Mouse (Mus musculus) forebrain, embryonic 15.5 days (tissue): Measurements from ENCODE around the gene Rac3. TPM values are rescaled to one million over a fixed set of nuclear protein-coding genes. Genes with fewer than 3 reads are reported as not detected.
"Not testable (repeated sequence)": the region's sequence is repeated elsewhere in the genome, so short reads cannot be mapped to it uniquely, and the experiment has no call there.

Source experiments
- ATAC-seq: fragments of 200-750 bp; cut with Nextera tagmentation; replicated peaks from 2 replicates; pipeline ENCODE4 v1.8.0; 2017; ENCODE audit warnings: mild to moderate bottlenecking, moderate TSS enrichment, moderate library complexity
- H3K27ac ChIP-seq: fragments of 300-500 bp; sonication (generic); replicated peaks from 2 replicates; pipeline ENCODE4 v1.5.1; 2015; ENCODE audit warnings: mild to moderate bottlenecking, inconsistent platforms
- H3K27me3 ChIP-seq: fragments of 300-500 bp; sonication (generic); 2 replicates; pipeline ENCODE4 v1.6.1; 2015; ENCODE audit warnings: inconsistent platforms
- H3K36me3 ChIP-seq: fragments of 300-500 bp; sonication (generic); 2 replicates; pipeline ENCODE4 v1.6.1; 2015; ENCODE audit warnings: mild to moderate bottlenecking, inconsistent platforms
- H3K4me1 ChIP-seq: fragments of 300-500 bp; sonication (generic); 2 replicates; pipeline ENCODE4 v1.6.1; 2015; ENCODE audit warnings: inconsistent platforms
- H3K4me2 ChIP-seq: fragments of 300-500 bp; sonication (generic); replicated peaks from 2 replicates; pipeline ENCODE4 v1.6.1; 2015; ENCODE audit warnings: mild to moderate bottlenecking, inconsistent platforms
- H3K4me3 ChIP-seq: fragments of 300-500 bp; sonication (generic); 2 replicates; pipeline ENCODE4 v1.5.1; 2015; ENCODE audit warnings: mild to moderate bottlenecking, inconsistent platforms
- H3K9ac ChIP-seq: fragments of 300-500 bp; sonication (generic); replicated peaks from 2 replicates; pipeline ENCODE4 v1.6.1; 2015; ENCODE audit warnings: mild to moderate bottlenecking, inconsistent platforms
- H3K9me3 ChIP-seq: fragments of 300-500 bp; sonication (generic); 2 replicates; pipeline ENCODE4 v1.6.1; 2016; ENCODE audit warnings: inconsistent platforms
- WGBS: fragments of 180-500 bp; shearing (Covaris S2); methylation state at CpG from one replicate; pipeline ENCODE4 v1.1.7; 2015; ENCODE audit warnings: mixed read lengths; 5-methylcytosine and 5-hydroxymethylcytosine counted together
- polyA plus RNA-seq: library from polyadenylated mRNA; unstranded; fragments of >200 nt; fragmentation: Nextera tagmentation; extraction: Ambion mirVana; gene quantifications from 2 replicates; pipeline ENCODE4 v1.2.1, GENCODE M21; 2015

Gene Rac3
- polyA plus RNA-seq = 245 and 251 TPM in 2 replicates

GRCm38 (mm10) chr11:120721124-120722066 lies at the start of gene Rac3:
Gene Rac3 (plus strand): TSS chr11:120721470.
- no peaks in the 10 kb centered on the region for H3K27me3 ChIP-seq
- H3K9me3 ChIP-seq = no peaks in the 10 kb centered on the region
- H3K9ac ChIP-seq = peak within 1 kb of the TSS; percentile 71
- under 1% methylated on average over 89 of the region's 90 CpGs for WGBS
- H3K27ac ChIP-seq = peak within 1 kb of the TSS; percentile 8; the same call in 1 of the 2 replicates
- H3K4me3 ChIP-seq = peak within 1 kb of the TSS; percentile 52
- peak within 1 kb of the TSS; percentile 96 for H3K4me2 ChIP-seq
- peaks cover 21% of the 10 kb centered on the region for H3K4me1 ChIP-seq
- peak; percentile 88 for ATAC-seq
- peaks cover 24% of the 10 kb centered on the region for H3K36me3 ChIP-seq

DNA sequence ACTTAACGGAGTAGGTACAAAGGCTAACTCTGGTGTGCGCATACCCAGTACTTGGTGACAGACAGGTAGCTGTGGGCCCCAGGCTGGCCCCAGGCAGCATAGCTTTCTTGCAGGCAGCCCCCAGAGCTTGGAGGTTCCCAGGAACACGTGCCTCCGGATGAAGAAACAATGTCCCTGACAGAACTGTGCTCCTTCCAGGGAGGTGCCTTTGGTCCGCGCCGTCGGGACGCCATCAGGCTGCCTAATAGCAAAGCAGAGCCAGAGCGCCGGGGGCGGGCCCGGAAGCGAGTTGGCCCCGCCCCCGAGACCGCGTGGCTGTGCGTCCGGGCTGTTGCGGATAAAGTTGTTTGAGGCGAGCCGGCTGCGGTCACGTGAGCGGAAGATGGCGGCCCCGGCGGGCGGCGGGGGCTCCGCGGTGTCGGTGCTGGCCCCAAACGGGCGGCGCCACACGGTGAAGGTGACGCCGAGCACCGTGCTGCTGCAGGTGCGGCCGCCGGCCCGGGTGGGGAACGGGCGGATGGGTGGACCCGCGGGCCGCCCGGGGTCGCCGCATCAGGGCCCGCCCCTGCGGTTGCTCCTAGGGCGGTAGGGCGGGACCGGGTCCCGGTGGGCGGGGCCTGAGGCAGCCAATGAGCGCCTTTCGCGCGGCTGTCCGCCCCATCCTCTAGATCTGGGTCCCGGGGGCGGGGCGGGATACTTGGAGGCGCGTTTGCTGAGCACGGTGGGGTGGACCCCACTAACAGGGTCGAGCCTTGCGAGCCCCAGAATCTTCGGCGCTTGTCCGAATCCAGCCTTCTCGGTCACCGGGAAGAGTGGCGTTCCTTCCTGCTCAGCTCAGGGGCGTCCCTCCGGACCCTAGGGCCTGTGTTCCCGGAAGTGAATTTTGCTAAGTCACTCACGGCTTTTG lies 48.3 kb upstream of the Rac3 start, which contains the start of gene Aspscr1:
Gene Aspscr1 (plus strand): TSS at position 287 of the 907 bp plus-strand sequence.
- Histone ChIP-seq H3K27me3 (0 out of 2 replicates have a peak, but pooled peaks cover 4% of the 10 kb centered on the region), H3K36me3 (peaks cover 9% of the 10 kb centered on the region; the same call in 1 of the 2 replicates), H3K9ac (peak within 1 kb of the TSS; percentile 63), H3K9me3 (no peaks in the 10 kb centered on the region), H3K4me3 (peak within 1 kb of the TSS; percentile 66), H3K27ac (peak within 1 kb of the TSS; percentile 87), H3K4me1 (peaks cover 18% of the 10 kb centered on the region), H3K4me2 (peak within 1 kb of the TSS; percentile 58)
- WGBS = under 1% methylated on average over 82 of the region's 83 CpGs
- ATAC-seq = peak; percentile 97

- Histone ChIP-seq H3K4me3 (peak overlapping the region; percentile 66), H3K4me1 (peaks cover 18% of the 10 kb centered on the region), H3K36me3 (peaks cover 13% of the 10 kb centered on the region; the same call in 1 of the 2 replicates), H3K9me3 (no peaks in the 10 kb centered on the region), H3K4me2 (peak overlapping the region; percentile 58), H3K27me3 (0 out of 2 replicates have a peak, but pooled peaks cover 4% of the 10 kb centered on the region), H3K9ac (peak overlapping the region; percentile 63), H3K27ac (peak overlapping the region; percentile 87)
- peak; percentile 4 for ATAC-seq
- WGBS = 37% methylated on average over 12 of the region's 12 CpGs
Observed at GRCm38 (mm10) chr11:120673594-120674122, 47.6 kb upstream of the Rac3 start.

GRCm38 (mm10) chr11:120675875-120676274 lies 45.4 kb upstream of the Rac3 start:
- not testable (repeated sequence) for H3K9me3 ChIP-seq, H3K9ac ChIP-seq, ATAC-seq, H3K27me3 ChIP-seq, H3K4me3 ChIP-seq, H3K27ac ChIP-seq, H3K4me2 ChIP-seq
- WGBS = 94% methylated on average over 5 of the region's 5 CpGs
- H3K36me3 ChIP-seq = peaks cover 33% of the 10 kb centered on the region
- peaks cover 18% of the 10 kb centered on the region for H3K4me1 ChIP-seq

- Histone ChIP-seq H3K4me2 (no peak overlapping the region), H3K9ac (no peak overlapping the region), H3K36me3 (peaks cover 40% of the 10 kb centered on the region), H3K4me1 (peaks cover 18% of the 10 kb centered on the region), H3K27ac (no peak overlapping the region), H3K27me3 (no peaks in the 10 kb centered on the region), H3K4me3 (no peak overlapping the region), H3K9me3 (no peaks in the 10 kb centered on the region)
- whole genome bisulfite sequencing = over 99% methylated on average over 4 of the region's 4 CpGs
- no peak for ATAC-seq
Observed at GRCm38 (mm10) chr11:120676951-120677350, 44.3 kb upstream of the Rac3 start.

GRCm38 (mm10) chr11:120679909-120680308 lies 41.4 kb upstream of the Rac3 start:
- H3K4me1 ChIP-seq = peaks cover 3% of the 10 kb centered on the region
- no peak overlapping the region for H3K4me2 ChIP-seq
- H3K27me3 ChIP-seq = no peaks in the 10 kb centered on the region
- H3K9me3 ChIP-seq = no peaks in the 10 kb centered on the region
- H3K9ac ChIP-seq = no peak overlapping the region
- H3K4me3 ChIP-seq = no peak overlapping the region
- peaks cover 54% of the 10 kb centered on the region for H3K36me3 ChIP-seq
- H3K27ac ChIP-seq = no peak overlapping the region
- no peak for ATAC-seq
- WGBS = 79% methylated on average over 3 of the region's 3 CpGs

DNA sequence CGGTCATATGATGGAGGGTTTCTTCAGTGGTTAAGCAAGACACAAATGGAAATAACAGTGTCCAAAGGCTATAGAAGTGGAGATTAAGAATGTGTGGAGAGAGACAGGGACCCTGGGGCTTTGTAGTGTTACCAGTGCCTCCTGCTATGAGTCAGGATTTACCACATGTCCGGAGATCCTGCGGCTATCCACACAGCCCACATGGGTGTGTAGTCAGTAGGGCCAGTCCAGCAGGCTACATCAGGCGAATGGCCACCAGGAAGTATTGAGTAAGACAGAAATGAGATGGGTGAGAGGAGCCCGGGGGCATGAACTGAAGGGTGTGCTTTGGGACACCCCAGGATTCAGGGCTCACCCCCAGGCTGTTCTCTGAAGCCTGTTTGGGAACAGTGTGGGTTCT lies 38.6 kb upstream of the Rac3 start:
- Histone ChIP-seq H3K9me3 (no peaks in the 10 kb centered on the region), H3K36me3 (peaks cover 54% of the 10 kb centered on the region), H3K9ac (no peak overlapping the region), H3K4me3 (no peak overlapping the region), H3K4me1 (no peaks in the 10 kb centered on the region), H3K27ac (no peak overlapping the region), H3K4me2 (no peak overlapping the region), H3K27me3 (no peaks in the 10 kb centered on the region)
- 95% methylated on average over 5 of the region's 5 CpGs for WGBS
- no peak for ATAC-seq

DNA sequence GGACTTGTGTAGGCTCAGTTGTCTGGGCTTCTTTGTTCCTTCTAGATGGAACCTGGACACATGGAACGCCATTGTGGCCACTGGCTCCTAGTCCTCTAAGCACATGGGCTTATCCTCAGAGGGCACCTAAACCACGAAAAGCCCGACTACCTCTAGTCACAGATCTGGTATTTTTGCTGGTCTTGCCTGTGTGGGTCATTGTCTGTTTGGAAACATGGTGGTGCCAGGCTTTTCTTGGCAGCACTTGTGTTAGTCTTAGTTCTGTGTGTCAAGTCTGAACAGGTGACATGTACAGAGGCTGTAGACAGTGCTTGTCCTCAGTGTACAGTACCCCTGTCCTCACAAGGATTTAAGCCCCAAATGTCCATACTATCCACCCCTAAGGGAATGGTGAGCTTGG lies 37.7 kb upstream of the Rac3 start:
- H3K27ac ChIP-seq = no peak overlapping the region
- no peak overlapping the region for H3K9ac ChIP-seq
- H3K36me3 ChIP-seq = peaks cover 56% of the 10 kb centered on the region
- ATAC-seq = no peak
- no peaks in the 10 kb centered on the region for H3K9me3 ChIP-seq
- no peaks in the 10 kb centered on the region for H3K4me1 ChIP-seq
- no peaks in the 10 kb centered on the region for H3K27me3 ChIP-seq
- H3K4me3 ChIP-seq = no peak overlapping the region
- WGBS = 88% methylated on average over 3 of the region's 3 CpGs
- no peak overlapping the region for H3K4me2 ChIP-seq

GRCm38 (mm10) chr11:120684086-120684485 lies 37.2 kb upstream of the Rac3 start:
- Histone ChIP-seq H3K9me3 (no peaks in the 10 kb centered on the region), H3K4me2 (no peak overlapping the region), H3K27me3 (no peaks in the 10 kb centered on the region), H3K27ac (no peak overlapping the region), H3K4me1 (no peaks in the 10 kb centered on the region), H3K9ac (no peak overlapping the region), H3K36me3 (peaks cover 58% of the 10 kb centered on the region), H3K4me3 (no peak overlapping the region)
- 94% methylated on average over 2 of the region's 2 CpGs for WGBS
- ATAC-seq = no peak

DNA sequence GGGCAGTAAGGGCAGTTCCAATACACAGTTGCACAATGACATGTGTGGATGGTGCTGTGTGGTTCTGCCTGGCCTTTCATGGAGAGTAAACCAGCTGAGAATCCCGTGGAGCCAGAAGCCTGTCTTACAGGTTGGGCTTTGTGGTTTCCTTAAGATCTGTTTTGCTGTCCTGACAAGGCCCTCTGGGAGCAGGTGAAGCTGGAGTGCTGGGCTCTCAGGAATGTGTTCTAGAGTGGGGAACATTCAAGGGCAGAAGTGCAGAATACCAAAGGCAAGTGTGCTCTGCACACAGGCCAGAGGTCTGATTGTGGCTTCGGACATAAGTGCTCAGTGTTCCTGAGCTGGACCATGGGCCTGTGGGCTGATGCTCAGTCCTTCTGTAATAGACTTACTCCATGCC lies 36.6 kb upstream of the Rac3 start:
- Histone ChIP-seq H3K4me3 (no peak overlapping the region), H3K9me3 (no peaks in the 10 kb centered on the region), H3K9ac (no peak overlapping the region), H3K4me2 (no peak overlapping the region), H3K36me3 (peaks cover 58% of the 10 kb centered on the region), H3K27me3 (no peaks in the 10 kb centered on the region), H3K4me1 (no peaks in the 10 kb centered on the region), H3K27ac (no peak overlapping the region)
- 93% methylated on average over 2 of the region's 2 CpGs for WGBS
- no peak for ATAC-seq

DNA sequence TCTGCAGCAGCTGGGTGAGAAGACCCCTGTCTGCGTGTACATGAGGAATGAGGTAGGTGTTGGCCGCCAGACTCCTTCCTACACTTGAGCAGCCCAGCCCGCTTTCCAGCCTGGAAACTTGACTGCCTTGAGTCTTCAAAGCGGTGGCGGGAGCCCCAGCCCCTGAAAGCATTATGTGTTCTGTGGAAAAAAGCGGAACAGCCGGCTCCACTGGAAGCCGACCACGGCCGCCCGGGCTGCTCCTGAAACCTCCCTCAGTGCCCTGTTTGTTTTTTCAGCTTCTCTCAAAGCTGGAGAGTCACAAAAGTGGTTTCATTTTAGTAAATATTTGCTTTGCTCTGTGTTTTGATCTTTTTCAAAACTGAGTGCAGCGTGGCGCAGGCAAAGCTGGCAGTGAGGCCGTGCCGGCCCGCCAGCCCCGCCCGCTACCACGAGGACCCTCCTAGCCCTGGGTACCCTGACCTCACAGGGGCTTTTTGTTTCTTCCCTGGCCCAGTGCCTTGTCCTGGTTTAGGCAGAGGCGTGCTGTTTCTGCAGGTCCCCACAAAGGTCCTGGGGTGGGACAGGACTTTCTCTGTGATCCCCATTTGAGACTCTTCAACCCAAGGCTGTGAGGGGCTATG lies 34.5 kb upstream of the Rac3 start:
- 77% methylated on average over 20 of the region's 20 CpGs for WGBS

More for the DNA sequence above, 34.5 kb upstream of the Rac3 start:
- ATAC-seq = no peak
- Histone ChIP-seq H3K27ac (no peak overlapping the region), H3K27me3 (no peaks in the 10 kb centered on the region), H3K9ac (no peak overlapping the region), H3K4me3 (no peak overlapping the region), H3K36me3 (peaks cover 45% of the 10 kb centered on the region), H3K9me3 (no peaks in the 10 kb centered on the region), H3K4me1 (no peaks in the 10 kb centered on the region), H3K4me2 (no peak overlapping the region)
